Mouse (Mus musculus) layer of hippocampus, postnatal 14 days (tissue): Measurements from ENCODE around the gene Smarca1. TPM values are rescaled to one million over a fixed set of nuclear protein-coding genes. Genes with fewer than 3 reads are reported as not detected.

Experiments
- DNase-seq, 2 experiments: peaks; one replicate each; pipeline ENCODE4 v3.0.0; 2021 to 2022; ENCODE audit warnings: low spot score in 2 of 2, mixed read lengths in 1 of 2
- total RNA-seq, 2 experiments: library from RNA; stranded (reverse); gene quantifications; 2 replicates each; pipeline ENCODE4 v1.2.3; 2021

Smarca1 gene
- total RNA-seq, 2 experiments from 2014 or later: 29.3 to 34.8 TPM

DNA sequence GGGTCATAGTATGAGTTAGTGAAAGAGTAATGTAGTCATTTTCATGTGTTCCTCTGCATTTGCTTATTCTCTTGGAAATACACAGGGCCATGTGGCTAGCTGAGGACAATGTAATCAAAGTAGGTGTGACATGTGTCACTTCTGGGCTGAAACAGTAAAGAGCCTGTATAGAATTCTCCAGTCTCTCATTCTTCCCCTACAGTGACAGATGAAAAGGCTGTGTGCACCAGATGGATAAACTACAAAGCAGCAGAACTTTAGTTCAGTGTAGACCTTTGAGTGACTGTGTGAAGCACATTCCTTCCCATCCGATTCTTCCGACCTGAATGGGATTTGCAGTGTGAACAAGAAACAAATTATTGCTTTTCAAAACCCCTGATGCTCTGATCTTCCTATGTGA is 84.1 kb downstream of the Smarca1 start:
- DNase-seq: no peak

DNA sequence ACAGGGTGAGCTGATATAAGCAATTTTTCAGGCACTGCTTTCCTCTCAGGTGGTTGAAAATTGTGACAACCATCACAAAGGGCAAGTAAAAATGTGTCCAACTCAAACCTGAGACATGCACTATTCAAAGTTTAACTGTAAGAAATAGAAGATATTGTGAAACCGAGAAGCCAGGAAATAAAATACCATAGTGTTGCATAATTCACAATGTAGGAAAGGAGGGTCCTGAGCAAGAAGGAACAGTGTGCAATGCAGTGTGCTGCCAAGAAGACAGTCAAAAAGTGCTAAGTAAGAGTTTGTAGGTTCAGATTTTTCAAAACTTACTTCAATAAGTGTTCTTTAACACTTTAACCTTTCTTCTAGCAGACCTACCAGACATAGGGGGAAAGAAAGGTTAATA is 128.3 kb downstream of the Smarca1 start:
- DNase-seq: no peak

DNA sequence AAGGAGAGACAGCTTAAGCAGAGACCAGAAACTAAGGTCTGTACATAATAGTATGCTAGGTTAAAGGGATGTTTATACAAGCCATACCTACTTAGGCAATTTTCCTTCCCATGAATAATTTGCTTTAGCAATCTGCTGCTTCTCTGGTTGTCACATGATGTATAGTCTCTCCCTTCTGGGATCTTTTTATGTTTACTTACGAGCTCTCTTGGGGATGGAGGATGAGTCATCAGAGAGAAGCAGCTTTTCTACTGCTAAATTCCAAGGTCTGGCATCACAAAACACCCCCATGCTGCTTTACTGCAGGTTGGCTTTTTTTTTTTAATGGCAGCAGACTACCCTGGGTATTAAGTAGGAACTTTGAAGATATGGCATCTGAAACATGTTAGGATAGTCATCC is 132.6 kb downstream of the Smarca1 start:
- DNase-seq: no peak

Other genes starting within 250 kb of the Smarca1 start
- gene Ocrl, start 19.4 kb upstream of the Smarca1 start, total RNA-seq: 10 to 100 TPM; 55.1 to 56.4 TPM
- gene Apln, start 141.9 kb upstream of the Smarca1 start, total RNA-seq: 10 to 100 TPM; 14.3 to 15.6 TPM
- under 1 TPM; 0.43 to 0.83 TPM for gene Xpnpep2, start 215.8 kb upstream of the Smarca1 start, total RNA-seq